In genomic region chr19:26051478-26052215, GRCm38 (mm10) we compare ENCODE assay signal across 13 mouse cellular contexts.
"Had no signal": no experiment of that assay in that cellular context is flagged by ENCODE, and none has a peak within 500 bp of the region (broad histone marks: within the 10 kb centered on the region; RNA-seq: fewer than 3 reads in every experiment).

No protein-coding gene starts in this region.

- H3K4me3 ChIP-seq: kidney, embryonic 15.5 days; midbrain, embryonic 15.5 days; neural tube, embryonic 12.5 days had no signal

- H3K4me2 ChIP-seq: kidney, embryonic 15.5 days; midbrain, embryonic 15.5 days; neural tube, embryonic 12.5 days had no signal

- H3K9ac ChIP-seq: kidney, embryonic 15.5 days; liver, embryonic 14.5 days; midbrain, embryonic 15.5 days; neural tube, embryonic 12.5 days had no signal

- ATAC-seq: lung, postnatal 0 days; midbrain, embryonic 15.5 days had no signal

- H3K4me1 ChIP-seq: kidney, embryonic 15.5 days; neural tube, embryonic 12.5 days had no signal

- H3K36me3 ChIP-seq: kidney, embryonic 15.5 days; midbrain, embryonic 15.5 days; neural tube, embryonic 12.5 days had no signal

- H3K27me3 ChIP-seq: kidney, embryonic 15.5 days; midbrain, embryonic 15.5 days; neural tube, embryonic 12.5 days had no signal

- H3K9me3 ChIP-seq: kidney, embryonic 15.5 days; midbrain, embryonic 15.5 days; neural tube, embryonic 12.5 days had no signal

- H3K27ac ChIP-seq: kidney, embryonic 15.5 days; liver, embryonic 14.5 days; midbrain, embryonic 15.5 days; neural tube, embryonic 12.5 days; stomach, postnatal 0 days had no signal

- DNase-seq: kidney, adult 2 months; kidney, postnatal 14 days; left cerebral cortex, postnatal 4 days; liver; lung, adult 2 months; lung, postnatal 36 days; thymus, postnatal 4 days had no signal
